Mouse (Mus musculus) duodenum, adult 2 months (tissue): ENCODE measurements around the gene Brpf3. TPM values are rescaled to one million over a fixed set of nuclear protein-coding genes. Genes with fewer than 3 reads are reported as not detected.

Source experiments
- polyA plus RNA-seq: library from polyadenylated mRNA; depleted of rRNA; stranded (reverse); fragments of >200 nt; gene quantifications from 2 replicates; pipeline ENCODE4 v1.2.3, GENCODE M21; 2012; ENCODE audit warnings: low replicate concordance; rRNA removed

Gene Brpf3
- polyA plus RNA-seq, result 70.1 and 79.9 TPM in 2 replicates

GRCm38 (mm10) chr17:28800671-28801412 lies at the start of gene Brpf3:
Brpf3 (plus strand) TSS chr17:28801090.

GRCm38 (mm10) chr17:28769121-28769874 lies 31.6 kb upstream of the Brpf3 start, which contains the start of gene Mapk13:
Mapk13 (plus strand) TSS chr17:28769297.

GRCm38 (mm10) chr17:28858205-28858604 lies 57.3 kb downstream of the Brpf3 start, which contains the start of gene Pnpla1:
Pnpla1 (plus strand) TSS chr17:28858411.

Other genes with a start within 250 kb of the Brpf3 start
- 1,018 and 10,312 TPM in 2 replicates for gene Clps, start 240.3 kb upstream of the Brpf3 start, polyA plus RNA-seq
- 0.72 and 1.00 TPM in 2 replicates for gene Lhfpl5, start 225.4 kb upstream of the Brpf3 start, polyA plus RNA-seq
- 16.8 and 17.1 TPM in 2 replicates for gene Srpk1, start 178.4 kb upstream of the Brpf3 start, polyA plus RNA-seq
- gene Slc26a8, start 110.9 kb upstream of the Brpf3 start, polyA plus RNA-seq, result 0.18 TPM in 1 of 2 replicates, not detected in the other
- gene Mapk14, start 109.8 kb upstream of the Brpf3 start, polyA plus RNA-seq, result 28.6 and 34.8 TPM in 2 replicates
- 0.18 and 0.27 TPM in 2 replicates for gene AC170998.1, start 75.0 kb upstream of the Brpf3 start, polyA plus RNA-seq
- 186 and 308 TPM in 2 replicates for gene Mapk13, start 31.8 kb upstream of the Brpf3 start, polyA plus RNA-seq
- 0.72 and 0.78 TPM in 2 replicates for gene Pnpla1, start 57.3 kb downstream of the Brpf3 start, polyA plus RNA-seq
- gene 4930539E08Rik, start 114.2 kb downstream of the Brpf3 start, polyA plus RNA-seq, result 15.7 and 38.2 TPM in 2 replicates
- not detected in 2 replicates for gene Pxt1, start 142.8 kb downstream of the Brpf3 start, polyA plus RNA-seq
- gene Kctd20, start 150.9 kb downstream of the Brpf3 start, polyA plus RNA-seq, result 9.8 and 23.4 TPM in 2 replicates
- 144 and 172 TPM in 2 replicates for gene Stk38, start 206.9 kb downstream of the Brpf3 start, polyA plus RNA-seq
- gene Srsf3, start 231.5 kb downstream of the Brpf3 start, polyA plus RNA-seq, result 54.2 and 156 TPM in 2 replicates